Mouse (Mus musculus) frontal cortex, adult 2 months (tissue): ENCODE measurements at regions not wholly inside any gene's neighbourhood (a gene's known extent, or its start where the extent isn't known, plus 50 kb on each side); places are given as distances from the start of the nearest gene placed in this dataset.
A peak's percentile ranks its signal among the peaks of the same experiment; 100 is the strongest.
"Not testable (repeated sequence)": the region's sequence is repeated elsewhere in the genome, so short reads cannot be mapped to it uniquely, and the experiment has no call there.

Experiments
- DNase-seq, 2 experiments: peaks; one replicate each; pipeline ENCODE4 v3.0.0; 2022; ENCODE audit warnings: low spot score in 1 of 2; ENCODE audit errors: extremely low spot score in 1 of 2

- peak in 1 of 2 experiments; percentile 54 for DNase-seq
Measured at GRCm38 (mm10) chr17:58820588-58821195, 170.5 kb downstream of the Pdzph1 start.

- no peak for DNase-seq
Measured at GRCm38 (mm10) chr17:58819339-58819738, 171.8 kb downstream of the Pdzph1 start.

DNA sequence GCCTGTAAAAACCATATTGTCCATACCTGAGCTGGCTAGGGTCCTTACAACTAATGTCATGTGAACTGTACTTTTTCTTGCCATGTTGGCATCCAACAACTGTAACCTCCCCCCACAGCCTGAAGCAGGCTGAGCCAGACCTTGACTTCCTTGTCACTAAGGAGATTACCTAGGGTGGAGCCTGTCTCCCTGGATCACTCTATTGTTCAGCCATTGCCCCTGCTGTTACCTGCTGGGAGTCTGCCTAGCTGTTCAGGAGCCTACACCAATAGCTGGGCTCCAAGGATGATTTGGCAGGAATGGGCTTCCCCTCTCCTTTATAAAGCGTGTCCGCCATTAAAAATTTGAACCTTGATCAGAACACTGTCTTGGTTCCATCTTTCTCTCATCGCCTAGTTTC lies 215.7 kb downstream of the Pdzph1 start:
- not testable (repeated sequence) for DNase-seq

DNA sequence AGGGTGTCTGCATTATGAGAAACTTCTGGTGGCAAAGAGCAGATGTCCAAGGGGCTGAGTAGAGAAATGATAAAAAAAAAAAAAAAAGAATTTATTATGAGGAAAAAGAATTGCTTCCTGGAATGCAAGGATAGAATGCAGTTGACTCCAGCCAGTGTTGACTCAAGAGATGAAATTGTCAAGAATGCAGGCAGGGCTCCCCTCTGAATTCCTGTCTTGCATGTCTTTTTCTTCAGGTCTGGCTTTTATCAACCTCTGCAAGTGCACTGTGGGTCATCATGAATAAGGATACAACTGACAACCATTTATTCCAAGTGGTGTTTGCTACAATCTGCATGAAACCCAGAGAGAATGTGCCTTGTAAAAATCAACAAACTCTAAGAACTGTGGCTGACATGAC lies 217.6 kb downstream of the Pdzph1 start:
- no peak for DNase-seq

DNA sequence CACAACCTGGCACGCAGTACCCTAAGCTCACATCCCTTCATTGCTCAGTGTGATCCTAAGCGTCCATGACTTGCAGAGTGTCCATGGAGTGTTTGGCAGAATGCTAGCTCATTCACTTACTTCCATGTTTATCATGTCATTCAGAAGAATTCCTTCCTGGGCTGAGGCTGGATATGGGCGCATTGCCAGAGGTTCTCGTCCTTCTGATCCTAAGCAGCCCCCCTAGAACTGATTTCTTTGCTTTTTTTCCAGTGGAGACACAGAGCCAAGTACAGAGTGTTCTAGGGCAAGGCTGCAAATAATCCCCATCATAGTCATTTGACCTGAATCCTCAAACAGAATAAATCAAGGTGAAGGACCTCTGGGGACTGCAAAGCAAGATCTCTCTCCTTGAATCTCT lies 226.0 kb downstream of the Pdzph1 start:
- no peak for DNase-seq

- no peak for DNase-seq
Measured at GRCm38 (mm10) chr17:58749000-58749399, 242.2 kb downstream of the Pdzph1 start.

GRCm38 (mm10) chr17:58748264-58748663 lies 242.9 kb downstream of the Pdzph1 start:
- DNase-seq: peak; percentile 9 to 41

DNA sequence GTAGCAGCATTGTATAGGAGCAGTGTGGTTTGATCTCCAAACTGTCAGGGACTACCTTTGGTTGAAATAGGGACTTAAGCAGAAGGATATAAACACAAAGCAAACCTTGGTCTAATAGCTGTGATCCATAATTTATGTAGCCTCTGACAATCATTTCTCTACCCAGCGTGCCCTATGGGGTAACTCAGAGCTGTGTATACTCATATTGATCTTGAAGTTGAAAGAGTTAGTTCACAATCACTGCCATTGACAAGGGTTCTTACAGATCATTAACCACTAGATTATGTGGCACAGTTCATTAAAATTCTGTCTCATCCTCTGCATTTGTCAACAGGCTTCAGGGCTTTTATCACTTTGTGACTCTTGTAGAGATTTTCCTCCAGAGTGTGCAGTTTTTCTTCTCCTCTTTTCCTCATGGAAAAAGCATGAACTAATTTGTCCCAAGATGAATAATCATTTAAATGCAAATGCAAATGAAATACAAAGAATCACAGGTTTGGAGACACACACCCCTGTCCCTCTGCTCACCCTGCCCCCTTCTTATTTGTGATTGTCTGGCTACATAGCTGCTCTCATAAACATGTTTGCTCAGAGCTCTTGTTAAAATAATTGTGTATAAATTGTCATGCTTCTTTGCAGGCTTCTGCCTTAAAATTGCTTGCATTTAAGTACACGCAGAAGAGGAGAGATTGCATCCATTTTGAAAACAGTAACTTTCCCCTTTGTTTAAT lies 280.3 kb downstream of the Pdzph1 start:
- no peak for DNase-seq

- no peak for DNase-seq
Measured at GRCm38 (mm10) chr17:58690211-58690610, 301.0 kb downstream of the Pdzph1 start.

GRCm38 (mm10) chr17:58672291-58672690 lies 318.9 kb downstream of the Pdzph1 start:
- peak; percentile 33 to 47 for DNase-seq

DNA sequence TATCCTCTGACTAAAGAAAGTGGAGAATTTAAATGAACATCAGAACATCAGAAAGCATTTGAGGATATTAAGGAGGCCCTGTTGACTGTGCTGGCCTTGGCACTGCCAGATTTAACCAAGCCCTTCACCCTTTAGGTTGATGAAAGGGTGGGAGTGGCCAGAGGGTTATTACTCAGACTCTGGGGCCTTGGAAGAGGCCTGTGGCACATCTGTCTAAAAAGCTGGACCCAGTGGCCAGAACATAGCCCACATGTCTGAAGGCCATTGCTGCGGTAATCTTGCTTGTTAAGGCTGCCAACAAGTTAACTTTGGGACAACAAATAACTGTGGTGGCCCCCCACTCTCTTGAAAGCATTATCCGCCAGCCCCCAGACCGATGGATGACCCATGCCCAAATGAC lies 323.1 kb downstream of the Pdzph1 start:
- no peak for DNase-seq

GRCm38 (mm10) chr17:58643793-58644192 lies 347.4 kb downstream of the Pdzph1 start:
- DNase-seq: no peak

- no peak for DNase-seq
Measured at GRCm38 (mm10) chr17:58642273-58642672, 348.9 kb downstream of the Pdzph1 start.

- DNase-seq: no peak
Measured at GRCm38 (mm10) chr17:58598911-58599310, 392.3 kb downstream of the Pdzph1 start.

DNA sequence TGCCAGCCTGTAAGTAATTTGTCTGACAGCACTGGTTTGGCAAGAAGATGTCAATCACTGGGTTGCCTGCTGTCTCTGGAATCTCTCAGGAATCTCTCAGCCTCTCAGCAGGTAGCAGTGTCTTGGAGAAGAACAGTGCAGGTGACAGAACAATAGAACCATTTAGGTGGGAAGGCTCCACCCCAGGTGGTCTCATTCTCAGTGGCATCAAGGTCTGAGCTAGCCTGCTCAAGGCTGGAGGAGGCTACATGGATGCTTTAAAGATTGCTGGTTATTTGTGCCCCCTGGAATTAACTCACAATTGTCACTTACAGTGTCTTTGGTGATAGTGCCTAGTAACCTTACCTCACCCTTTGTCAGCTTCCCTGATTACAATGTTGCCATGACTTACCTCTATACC lies 394.5 kb downstream of the Pdzph1 start:
- DNase-seq: no peak

DNA sequence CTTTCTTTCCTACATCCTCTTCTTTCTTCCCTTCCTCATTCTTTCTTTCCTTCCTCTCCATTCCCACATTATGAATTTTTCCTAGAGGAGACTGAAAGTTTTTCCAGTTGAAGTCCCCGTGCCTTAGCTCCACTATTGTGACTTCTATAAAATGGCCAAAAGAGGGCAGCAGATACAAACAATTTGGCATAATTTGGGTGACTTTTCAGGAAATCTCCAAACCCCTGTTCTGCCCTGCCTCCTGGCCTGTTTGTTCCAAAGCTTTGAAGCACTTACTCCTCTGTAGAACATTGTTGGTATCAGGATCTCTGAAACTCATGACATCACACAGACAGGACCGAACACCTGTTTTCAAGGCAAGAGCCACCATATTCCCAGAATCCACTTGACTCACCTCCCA lies 403.2 kb downstream of the Pdzph1 start:
- DNase-seq: peak in 1 of 2 experiments; percentile 57

DNA sequence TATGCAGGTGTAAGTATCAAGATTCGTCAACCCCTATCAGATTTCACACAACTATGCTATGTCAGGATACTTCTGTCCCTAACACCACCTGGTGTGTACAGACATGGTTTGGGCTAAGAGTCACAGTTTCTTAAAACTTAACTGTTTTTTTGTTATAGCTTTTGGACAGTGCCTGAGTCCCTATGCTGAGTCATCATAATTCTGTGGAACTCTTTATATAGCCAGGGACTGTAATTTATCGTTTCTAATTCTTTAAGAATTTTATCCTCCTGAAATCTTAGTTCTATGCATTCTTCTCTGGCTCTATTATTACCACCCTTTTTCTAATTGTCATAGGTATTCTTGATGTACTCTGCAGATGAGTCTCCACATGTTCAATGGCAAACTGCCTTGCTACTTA lies 418.3 kb downstream of the Pdzph1 start:
- no peak for DNase-seq
